Mouse (Mus musculus): Measurements from ENCODE around the gene Polk.

The Polk gene

DNA sequence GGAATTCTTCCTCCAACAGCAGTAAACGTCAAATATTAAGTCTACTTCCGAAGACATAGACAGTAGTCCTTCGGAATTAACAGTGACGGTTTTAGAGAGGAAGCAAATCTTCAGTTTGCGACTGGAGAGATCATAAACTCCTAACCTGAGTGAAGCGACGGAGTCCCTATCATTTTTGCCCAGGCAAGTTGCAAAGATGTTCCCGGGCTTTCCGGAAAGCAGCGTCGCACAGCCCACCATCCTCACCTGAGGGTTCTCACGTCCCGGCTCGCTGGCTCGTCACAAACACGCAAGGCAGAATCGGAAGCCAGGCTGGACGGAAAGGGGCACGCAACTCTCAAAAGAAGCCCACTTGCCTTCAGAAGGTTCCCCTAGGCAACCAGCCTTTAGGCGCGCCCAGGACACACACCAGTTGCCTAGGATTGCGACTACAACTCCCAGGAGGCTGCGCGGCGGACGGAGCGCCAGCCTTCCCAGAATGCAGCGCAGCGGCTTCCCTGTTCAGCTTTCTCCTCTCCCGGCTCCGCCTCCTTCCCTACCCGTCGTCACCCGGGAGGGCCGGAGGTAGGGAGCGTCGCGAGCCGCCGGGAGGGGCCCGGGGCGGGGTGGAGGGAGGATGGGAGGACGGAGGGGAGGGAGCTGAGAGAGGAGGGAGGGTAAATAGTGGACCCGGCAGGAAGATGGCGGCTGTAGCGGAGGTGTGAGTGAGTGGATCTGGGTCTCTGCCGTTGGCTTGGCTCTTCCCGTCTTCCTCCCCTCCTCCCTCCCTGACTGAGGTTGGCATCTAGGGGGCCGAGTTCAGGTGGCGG lies at the start of gene Polk, which contains the start of gene Col4a3bp:
TSS of gene Polk (minus strand) at position 499 of the 809 bp plus-strand sequence.
TSS of gene Col4a3bp (plus strand) at position 538 of the 809 bp plus-strand sequence.
- ChIA-PET CTCF (interaction anchor here in 1 of 4 experiments (0.5 kb wide), 1 partner anchor 1019 kb away, joined by 4 read pairs; no protein-coding TSS in a partner anchor), POLR2A (interaction anchor here in 3 of 4 experiments (0.6 to 2.3 kb wide), 40 partner anchors 8 to 595 kb away, joined by 3 to 22 read pairs (median 4); partner anchors contain the start of genes Gfm2 (in 1 of the 3) and Nsa2 (in 1 of the 3))

DNA sequence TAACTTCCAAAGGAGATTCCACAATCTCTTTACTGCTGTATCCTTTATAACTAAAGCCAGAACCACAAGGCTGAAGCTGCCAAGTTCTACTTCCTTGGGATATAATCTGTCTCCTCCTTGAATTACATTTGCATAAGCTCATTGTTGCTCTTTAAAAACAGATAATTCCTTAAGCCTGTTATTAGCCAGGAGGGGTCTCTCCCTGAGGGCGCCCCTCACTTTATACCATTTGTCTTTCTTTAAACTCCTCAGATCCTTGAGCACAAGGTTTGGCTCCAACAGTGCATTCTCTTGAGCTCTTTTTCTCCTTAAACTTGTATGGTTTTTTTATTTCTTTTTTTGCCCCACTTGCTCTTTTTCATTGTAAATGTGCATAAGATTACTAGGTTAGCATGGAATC lies 46.3 kb upstream of the Polk start:
- ChIA-PET POLR2A (interaction anchor here in 1 of 4 experiments (2.4 kb wide), 1 partner anchor 12 kb away, joined by 6 read pairs; no protein-coding TSS in a partner anchor), CTCF (no interaction called here)

DNA sequence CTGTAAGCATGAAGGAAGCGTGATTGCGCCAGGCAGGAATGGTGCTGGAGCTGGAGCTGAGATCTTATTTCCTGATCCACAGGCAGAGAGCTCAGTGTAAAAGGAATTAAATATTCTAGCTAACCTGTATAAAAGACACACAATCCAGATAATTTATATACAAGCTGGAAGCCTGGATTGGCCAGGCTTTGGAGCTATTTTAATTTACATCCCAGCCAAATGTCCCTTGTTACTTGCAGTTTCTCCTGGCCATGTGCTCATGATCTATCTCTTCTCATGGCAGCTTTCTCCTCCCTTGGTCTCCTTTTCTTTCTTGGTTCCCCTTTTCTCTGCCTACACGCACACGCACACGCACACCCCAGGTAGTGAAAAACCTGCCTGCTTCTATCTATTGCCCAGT lies 44.2 kb upstream of the Polk start:
- POLR2A ChIA-PET: interaction anchor here in 1 of 4 experiments (1.5 kb wide), 1 partner anchor 65 kb away, joined by 4 read pairs; no protein-coding TSS in a partner anchor
- CTCF ChIA-PET: no interaction called here

DNA sequence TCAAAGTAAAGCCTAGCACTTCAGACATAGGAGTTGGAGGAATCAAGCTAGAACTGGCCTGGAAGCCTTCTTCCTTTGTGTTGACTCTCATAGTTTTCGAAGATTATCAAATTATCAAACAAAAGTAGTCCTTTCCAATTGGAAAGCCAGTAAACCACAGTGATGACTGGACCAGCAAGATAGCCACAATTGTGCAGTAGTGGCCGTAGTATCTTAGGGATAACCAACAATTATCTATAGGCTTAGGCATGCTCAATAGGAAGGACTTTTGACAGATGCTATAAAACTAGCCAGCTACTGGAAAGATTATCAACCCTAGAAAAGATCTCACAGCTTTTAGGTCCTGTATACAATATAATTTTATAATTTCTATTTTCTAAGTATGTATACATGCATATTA lies 41.8 kb upstream of the Polk start:
- POLR2A ChIA-PET: interaction anchor here in 1 of 4 experiments (0.6 to 1.2 kb wide), 2 partner anchors 9 to 35 kb away, joined by 3 to 5 read pairs; no protein-coding TSS in a partner anchor

DNA sequence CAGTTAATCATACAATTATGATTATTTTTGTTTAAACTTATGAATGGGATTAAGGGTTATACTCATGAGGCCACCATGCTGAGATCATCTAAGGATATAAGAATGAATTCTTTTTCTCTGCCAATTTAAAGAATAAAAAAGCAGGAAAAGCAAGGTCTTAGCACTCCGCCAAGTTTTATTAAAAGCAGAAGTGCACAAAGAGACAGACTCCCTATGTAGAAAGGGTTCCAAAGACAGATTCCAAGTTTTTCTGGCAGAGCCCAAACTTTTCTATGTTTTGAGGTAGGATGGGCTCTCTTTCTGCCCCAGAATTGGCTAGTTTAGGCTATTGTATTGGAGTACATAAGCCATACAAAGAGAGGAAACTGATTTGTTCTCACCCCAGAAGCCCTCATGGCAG lies 37.6 kb upstream of the Polk start:
- POLR2A ChIA-PET: interaction anchor here in 1 of 4 experiments (1.2 kb wide), 1 partner anchor 38 kb away, joined by 3 read pairs; the partner anchor contains the start of genes Col4a3bp and Polk
- CTCF ChIA-PET: no interaction called here

More for the DNA sequence above, 41.8 kb upstream of the Polk start:
- CTCF ChIA-PET: interaction anchor here in 2 of 4 experiments (1.4 to 1.8 kb wide), 2 partner anchors 9 to 10 kb away, joined by 4 to 9 read pairs; no protein-coding TSS in a partner anchor

DNA sequence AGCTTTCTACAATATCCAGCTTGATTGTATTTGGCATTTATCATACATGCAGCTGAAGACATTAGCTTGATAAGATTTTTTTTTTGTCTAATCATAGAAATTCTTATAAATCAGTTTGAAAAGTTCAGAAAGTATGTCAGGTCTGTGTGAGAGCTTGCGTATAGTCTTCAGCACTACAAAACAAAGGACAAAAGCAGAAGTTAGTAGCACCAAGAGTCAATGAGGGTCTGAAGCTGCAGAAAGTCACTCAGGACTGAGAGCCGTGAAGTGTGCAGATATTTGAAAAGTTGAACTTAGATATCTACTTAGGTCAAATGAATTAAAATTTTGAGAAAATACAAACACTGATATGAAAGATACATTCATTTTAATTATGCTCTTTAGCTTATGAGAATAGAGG lies 36.7 kb upstream of the Polk start:
- POLR2A ChIA-PET: interaction anchor here in 2 of 4 experiments (0.6 kb wide), 2 partner anchors 36 to 81 kb away, joined by 3 read pairs; no protein-coding TSS in a partner anchor
- CTCF ChIA-PET: no interaction called here

DNA sequence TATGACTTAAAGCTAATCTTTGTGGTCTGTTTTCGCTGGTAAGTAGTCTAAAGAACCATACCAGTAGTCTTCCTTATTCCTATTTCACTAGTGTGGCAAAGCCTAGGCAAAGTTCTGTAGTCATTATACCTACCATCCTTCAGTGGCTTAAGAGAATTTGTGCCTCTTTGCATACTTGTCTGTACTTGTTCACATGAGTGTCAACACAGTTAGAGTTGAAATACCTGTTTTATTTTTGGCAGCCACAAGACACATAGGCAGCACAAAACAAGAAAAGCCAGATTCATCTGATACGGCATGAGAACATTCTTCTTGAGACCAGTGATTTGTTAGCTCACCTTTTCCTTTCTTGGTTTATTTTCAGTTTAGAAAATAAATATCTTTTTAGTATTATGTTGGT lies 31.8 kb upstream of the Polk start:
- ChIA-PET POLR2A (interaction anchor here in 1 of 4 experiments (0.8 kb wide), 1 partner anchor 874 kb away, joined by 3 read pairs; no protein-coding TSS in a partner anchor), CTCF (no interaction called here)

DNA sequence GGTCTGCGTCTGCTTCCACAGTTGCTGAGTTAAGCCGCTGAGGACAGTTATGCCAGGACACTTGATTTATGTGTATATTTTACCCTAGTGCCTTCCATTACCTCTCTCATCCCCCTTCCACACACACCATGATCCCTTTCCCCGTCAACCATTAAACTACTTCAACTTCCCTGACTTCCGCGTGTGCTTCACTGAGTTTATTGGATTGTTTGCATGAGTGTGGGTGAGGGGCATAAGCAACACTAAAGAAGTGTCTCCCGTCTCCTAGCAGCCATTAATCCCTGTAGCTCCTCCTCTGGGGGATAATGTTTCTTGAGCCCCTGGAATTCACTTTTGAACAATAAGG lies 28.6 kb upstream of the Polk start:
- ChIA-PET CTCF (no interaction called here), POLR2A (no interaction called here)

DNA sequence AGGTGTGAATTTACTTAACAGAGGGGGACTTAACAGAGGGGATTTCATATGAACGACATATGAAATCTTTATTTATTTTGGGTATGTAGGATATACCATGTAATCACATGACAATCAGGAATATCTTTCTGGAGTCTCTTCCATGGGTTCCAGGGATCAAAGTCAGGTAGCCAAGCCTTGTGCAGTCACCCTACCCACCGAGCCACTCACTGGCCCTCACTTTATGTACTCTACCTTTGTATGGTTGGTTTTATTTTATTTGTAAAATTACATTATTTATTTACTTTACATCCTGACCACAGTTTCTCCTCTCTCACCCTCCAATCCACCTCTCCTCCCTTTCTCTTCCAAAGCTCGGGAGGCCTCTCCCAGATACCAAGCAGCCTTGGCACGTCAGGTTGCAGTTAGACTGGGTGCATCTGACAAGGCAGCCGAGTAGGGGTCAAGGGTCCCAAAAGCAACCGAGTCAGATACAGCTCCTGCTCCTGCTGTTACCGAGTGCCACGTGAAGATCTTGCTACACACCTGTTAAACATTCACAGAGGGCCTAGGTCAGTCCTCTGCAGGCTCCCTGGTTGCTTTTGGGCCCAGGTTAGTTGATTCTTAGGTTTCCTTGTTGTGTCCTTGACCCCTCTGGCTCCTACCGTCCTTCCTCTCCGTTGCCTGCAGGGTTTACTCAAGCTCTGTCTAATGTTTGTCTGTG lies 28.1 kb upstream of the Polk start:
- CTCF ChIA-PET: no interaction called here
- POLR2A ChIA-PET: no interaction called here

DNA sequence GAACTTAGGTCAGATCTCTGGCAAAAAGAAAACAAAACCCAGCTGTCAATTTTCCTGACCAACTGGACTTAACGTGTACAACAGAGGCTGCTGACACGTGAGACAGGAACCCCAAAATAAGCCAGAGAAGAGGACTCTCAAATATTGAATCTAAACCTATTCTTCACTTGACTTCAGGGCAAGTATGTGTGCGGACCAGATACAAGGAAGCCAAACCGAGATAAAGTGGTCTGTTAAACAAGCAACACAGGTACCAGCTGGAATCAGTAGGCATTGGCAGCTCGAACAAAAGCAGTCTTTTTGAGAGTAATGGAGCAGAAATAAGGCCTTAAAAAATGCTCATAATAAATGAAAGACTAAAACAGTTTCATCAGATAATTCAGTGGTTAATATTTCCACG lies 25.6 kb upstream of the Polk start:
- POLR2A ChIA-PET: interaction anchor here in 1 of 4 experiments (1.5 kb wide), 1 partner anchor 33 kb away, joined by 5 read pairs; no protein-coding TSS in a partner anchor
- CTCF ChIA-PET: no interaction called here

DNA sequence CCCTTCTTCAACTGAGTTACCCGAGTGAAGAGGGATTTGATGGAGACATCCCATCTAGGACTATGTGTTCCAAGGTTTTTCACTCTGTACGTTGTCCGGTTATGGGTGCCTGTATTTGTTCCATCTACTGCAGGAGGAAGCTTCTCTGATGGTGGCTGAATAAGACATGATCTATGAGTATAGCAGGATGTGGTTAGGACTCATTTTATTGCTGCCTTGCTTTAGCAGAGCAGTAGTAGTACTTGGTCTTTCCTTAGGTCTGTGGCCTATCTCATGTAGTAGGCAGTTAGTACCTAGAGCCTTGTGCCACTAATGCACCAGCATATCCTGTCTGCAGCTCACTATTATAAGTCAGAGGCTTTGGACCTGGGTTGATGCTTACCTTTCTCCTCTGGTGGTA lies 12.7 kb upstream of the Polk start:
- ChIA-PET CTCF (no interaction called here), POLR2A (interaction anchor here in 2 of 4 experiments (0.6 to 2.3 kb wide), 7 partner anchors 8 to 95 kb away, joined by 3 to 9 read pairs (median 4); partner anchors contain the start of genes Col4a3bp (in 2 of the 2) and Polk (in 1 of the 2))

DNA sequence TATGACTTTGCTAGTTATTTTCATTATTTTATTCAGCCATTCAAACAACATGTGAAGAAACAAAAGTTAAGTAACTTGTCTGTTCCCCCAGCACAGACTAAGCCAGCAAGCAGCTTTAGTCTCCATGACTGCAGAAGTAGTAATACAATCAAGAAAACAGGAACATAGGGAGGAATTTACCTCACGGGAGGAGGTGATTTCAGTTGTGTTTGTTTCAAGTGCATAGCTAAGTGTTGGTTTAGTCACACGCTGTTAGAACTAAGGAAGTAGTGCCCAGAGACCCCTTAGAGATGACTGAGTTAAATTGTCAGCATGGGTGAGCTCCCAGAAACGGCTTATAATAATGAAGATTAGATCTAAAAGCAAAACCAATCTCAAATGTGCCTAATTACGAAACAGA lies 5.6 kb upstream of the Polk start:
- POLR2A ChIA-PET: interaction anchor here in 2 of 4 experiments (1.2 to 1.8 kb wide), 2 partner anchors 8 to 19 kb away, joined by 4 to 9 read pairs; no protein-coding TSS in a partner anchor
- CTCF ChIA-PET: no interaction called here

DNA sequence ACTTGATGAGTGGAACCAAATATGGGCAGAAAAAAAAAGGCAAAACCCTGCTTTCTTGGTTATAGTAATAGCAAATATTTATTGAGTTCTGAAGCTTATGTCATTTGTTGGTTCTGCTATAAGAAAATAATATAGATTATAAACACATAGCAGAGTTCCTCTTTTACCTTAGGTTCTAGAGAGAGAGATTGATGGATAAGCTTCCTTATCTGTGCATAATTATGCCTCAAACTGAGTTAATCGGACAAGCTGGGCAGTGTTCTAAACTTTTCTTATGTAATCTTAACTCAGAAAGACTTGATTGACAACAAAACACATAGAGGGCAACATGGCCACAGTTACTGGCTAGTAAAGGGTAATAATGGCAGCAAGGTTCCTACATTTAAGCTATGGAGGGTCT lies 4.9 kb upstream of the Polk start:
- ChIA-PET CTCF (no interaction called here), POLR2A (interaction anchor here in 2 of 4 experiments (1.0 to 1.8 kb wide), 3 partner anchors 9 to 19 kb away, joined by 3 to 9 read pairs (median 4); no protein-coding TSS in a partner anchor)

DNA sequence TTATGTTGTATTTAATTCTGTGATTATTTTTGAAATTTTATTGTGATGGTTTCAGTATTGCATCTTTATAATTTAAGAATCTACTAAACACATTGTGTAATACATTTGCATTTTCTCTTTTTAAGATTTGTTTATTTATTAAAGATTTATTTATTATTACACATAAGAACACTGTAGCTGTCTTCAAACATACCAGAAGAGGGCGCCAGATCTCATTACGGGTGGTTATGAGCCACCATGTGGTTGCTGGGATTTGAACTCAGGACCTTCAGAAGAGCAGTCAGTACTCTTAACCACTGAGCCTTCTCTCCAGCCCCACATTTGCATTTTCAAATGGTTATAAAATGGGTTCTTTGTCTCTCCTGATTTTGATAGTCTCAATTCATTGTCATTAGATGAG lies 2.1 kb upstream of the Polk start:
- ChIA-PET CTCF (interaction anchor here in 1 of 4 experiments (0.5 kb wide), 1 partner anchor 8 kb away, joined by 4 read pairs; no protein-coding TSS in a partner anchor), POLR2A (interaction anchor here in 1 of 4 experiments (1.6 kb wide), 1 partner anchor 31 kb away, joined by 6 read pairs; no protein-coding TSS in a partner anchor)

DNA sequence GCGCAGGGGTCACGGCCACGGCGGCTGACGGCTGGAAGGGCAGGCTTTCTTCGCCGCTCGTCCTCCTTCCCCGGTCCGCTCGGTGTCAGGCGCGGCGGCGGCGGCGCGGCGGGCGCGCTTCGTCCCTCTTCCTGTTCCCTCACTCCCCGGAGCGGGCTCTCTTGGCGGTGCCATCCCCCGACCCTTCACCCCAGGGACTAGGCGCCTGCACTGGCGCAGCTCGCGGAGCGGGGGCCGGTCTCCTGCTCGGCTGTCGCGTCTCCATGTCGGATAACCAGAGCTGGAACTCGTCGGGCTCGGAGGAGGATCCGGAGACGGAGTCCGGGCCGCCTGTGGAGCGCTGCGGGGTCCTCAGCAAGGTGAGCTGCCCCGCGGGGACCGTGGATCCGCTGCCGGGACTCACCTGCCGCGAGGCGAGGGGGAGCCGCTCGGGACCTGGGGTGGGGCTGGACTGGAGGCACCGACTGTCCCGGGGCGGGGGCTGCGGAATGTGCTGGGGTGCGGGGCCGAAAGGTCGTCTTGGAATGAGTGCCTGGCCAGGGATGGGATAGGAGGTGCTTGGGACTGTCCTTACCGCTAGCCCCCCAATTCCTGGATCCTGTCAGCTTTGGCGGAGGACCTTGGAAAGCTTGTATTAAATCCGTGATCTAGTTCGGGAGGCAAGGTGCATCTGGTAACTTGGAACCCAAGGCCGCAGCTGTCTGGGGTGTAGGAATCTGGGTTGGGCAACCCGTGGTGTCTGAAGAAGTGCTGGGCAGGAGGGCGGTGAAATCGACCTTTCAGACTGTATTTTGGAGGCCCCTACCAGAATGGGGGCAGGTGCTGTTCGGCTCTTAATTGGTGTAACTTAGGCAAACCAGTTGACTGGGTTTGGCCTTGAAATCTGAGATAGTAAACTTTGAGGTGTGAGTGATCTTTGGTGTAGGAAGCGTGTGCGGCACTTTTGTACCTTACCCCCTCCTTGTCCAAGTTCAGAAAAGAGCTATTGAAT lies 817 bp upstream of the Polk start:
- POLR2A ChIA-PET: interaction anchor here in 3 of 4 experiments (0.5 to 2.3 kb wide), 45 partner anchors 8 to 595 kb away, joined by 3 to 22 read pairs (median 4); partner anchors contain the start of genes Gfm2 (in 1 of the 3) and Nsa2 (in 1 of the 3)
- CTCF ChIA-PET: no interaction called here

DNA sequence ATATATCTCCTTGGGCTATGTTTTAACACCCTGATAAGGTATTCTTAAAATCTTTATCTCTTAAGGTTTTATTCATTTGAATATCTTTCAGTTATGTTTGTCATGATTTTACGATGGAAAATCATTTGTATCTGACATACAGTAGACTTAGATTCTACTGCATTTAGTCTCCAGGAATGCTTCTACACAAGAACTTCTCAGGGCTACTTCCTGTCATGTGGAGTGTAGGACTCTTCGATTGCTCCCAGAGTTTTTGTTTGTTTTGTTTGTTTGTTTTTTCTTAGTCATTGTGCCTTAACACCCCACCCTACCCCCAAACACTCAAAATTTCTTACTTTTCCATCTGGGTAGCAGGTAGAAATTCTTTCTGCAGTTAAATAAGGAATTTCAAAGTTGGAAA lies 998 bp downstream of the Polk start:
- CTCF ChIA-PET: no interaction called here
- POLR2A ChIA-PET: interaction anchor here in 1 of 4 experiments (2.0 kb wide), 1 partner anchor 35 kb away, joined by 5 read pairs; no protein-coding TSS in a partner anchor

DNA sequence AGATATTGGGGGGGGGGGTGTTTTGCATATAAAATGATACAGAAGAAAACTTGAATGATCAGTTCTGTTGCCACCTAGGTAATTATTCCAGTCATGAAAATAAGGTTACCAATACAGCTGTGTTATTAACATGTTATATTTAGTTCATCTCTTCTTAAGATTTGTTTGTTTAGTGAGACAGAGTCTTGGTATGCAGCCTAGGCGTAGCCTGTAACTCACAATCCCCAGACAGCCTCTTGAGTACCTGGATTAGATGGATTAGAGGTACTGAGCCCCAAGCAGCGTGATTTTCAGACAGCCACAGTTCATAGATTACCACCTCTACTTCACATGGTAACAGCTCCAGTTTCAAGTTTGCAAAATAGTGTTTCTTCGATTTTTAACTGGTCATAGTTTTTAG lies 4.3 kb downstream of the Polk start:
- CTCF ChIA-PET: interaction anchor here in 1 of 4 experiments (0.6 kb wide), 1 partner anchor 24 kb away, joined by 5 read pairs; no protein-coding TSS in a partner anchor
- POLR2A ChIA-PET: interaction anchor here in 2 of 4 experiments (0.6 to 0.7 kb wide), 2 partner anchors 31 to 866 kb away, joined by 3 read pairs; no protein-coding TSS in a partner anchor

All from embryonic stem cell, embryonic (primary cell).